Mouse (Mus musculus) effector memory CD4-positive, alpha-beta T cell, adult 5 months (primary cell): ENCODE measurements around the gene Acot4. TPM values are rescaled to one million over a fixed set of nuclear protein-coding genes. Genes with fewer than 3 reads are reported as not detected.

Experiments used
- polyA plus RNA-seq: library from polyadenylated mRNA; unstranded; fragments of 100-300 nt; shearing (Covaris generic); gene quantifications from one replicate; pipeline ENCODE4 v1.2.1, GENCODE M21; 2017

The Acot4 gene
- polyA plus RNA-seq: 0.16 TPM

GRCm38 (mm10) chr12:84038241-84038640 is at the start of gene Acot4:
Gene Acot4 (plus strand): TSS chr12:84038379.

GRCm38 (mm10) chr12:84009171-84009965 is 28.8 kb upstream of the Acot4 start, which contains the start of gene Acot1:
Gene Acot1 (plus strand): TSS chr12:84009490.

GRCm38 (mm10) chr12:84038691-84039111 is 522 bp downstream of the Acot4 start, which contains the start of gene Gm49366:
Gene Gm49366 (plus strand): TSS chr12:84038935.

GRCm38 (mm10) chr12:84051937-84052474 is 13.8 kb downstream of the Acot4 start, which contains the start of gene Acot3:
Gene Acot3 (plus strand): TSS chr12:84052144.

GRCm38 (mm10) chr12:84068986-84069385 is 30.8 kb downstream of the Acot4 start, which contains the start of gene Acot5:
Gene Acot5 (plus strand): TSS chr12:84069325.

Other genes with a start within 250 kb of the Acot4 start
- 45.8 TPM for gene Numb, start 116.4 kb upstream of the Acot4 start, polyA plus RNA-seq
- gene Riox1, start 87.8 kb upstream of the Acot4 start, polyA plus RNA-seq: 24.7 TPM
- gene Heatr4, start 53.5 kb upstream of the Acot4 start, polyA plus RNA-seq: not detected
- gene Acot2, start 50.5 kb upstream of the Acot4 start, polyA plus RNA-seq: 14.7 TPM
- not detected for gene Acot1, start 28.9 kb upstream of the Acot4 start, polyA plus RNA-seq
- not detected for gene Gm49366, start 556 bp downstream of the Acot4 start, polyA plus RNA-seq
- 0.12 TPM for gene Acot3, start 13.8 kb downstream of the Acot4 start, polyA plus RNA-seq
- gene Acot5, start 30.9 kb downstream of the Acot4 start, polyA plus RNA-seq: not detected
- 2.3 TPM for gene Acot6, start 62.3 kb downstream of the Acot4 start, polyA plus RNA-seq
- 0.80 TPM for gene Dnal1, start 76.0 kb downstream of the Acot4 start, polyA plus RNA-seq
- gene Pnma1, start 110.1 kb downstream of the Acot4 start, polyA plus RNA-seq: 0.16 TPM
- gene Elmsan1, start 180.5 kb downstream of the Acot4 start, polyA plus RNA-seq: 189 TPM
- 21.2 TPM for gene Ptgr2, start 246.9 kb downstream of the Acot4 start, polyA plus RNA-seq